Mouse (Mus musculus): ENCODE data around the gene Ccdc170. TPM values are rescaled to one million over a fixed set of nuclear protein-coding genes. Genes with fewer than 3 reads are reported as not detected.

The Ccdc170 gene
- polyA plus RNA-seq, 1 experiment from 2014 or later, result 0.18 TPM

GRCm38 (mm10) chr10:4475431-4475830 is 6.9 kb upstream of the Ccdc170 start:
- H3K4me2 ChIP-seq (ENCODE audit: low read depth, low read length), result no peak overlapping the region
- no peaks in the 10 kb centered on the region for H3K27me3 ChIP-seq (ENCODE audit: control insufficient read depth, insufficient read depth, low read length)
- no peaks in the 10 kb centered on the region for H3K36me3 ChIP-seq (ENCODE audit: control insufficient read depth, insufficient read depth)
- no peak overlapping the region for H3K27ac ChIP-seq (ENCODE audit: low read length)
- 0 out of 2 replicates have a peak, but pooled peaks cover 5% of the 10 kb centered on the region for H3K4me1 ChIP-seq (ENCODE audit: control insufficient read depth, insufficient read depth, low read length)
- no peak for ATAC-seq (replicated peaks; ENCODE audit: extremely low read depth, insufficient read depth, low FRiP score)
- 82% methylated on average over 3 of the region's 3 CpGs for WGBS
- no peaks in the 10 kb centered on the region for H3K9me3 ChIP-seq (replicated peaks; ENCODE audit: control insufficient read depth, low read length)
- H3K9ac ChIP-seq (ENCODE audit: low read length), result no peak overlapping the region
- H3K4me3 ChIP-seq (ENCODE audit: low read length), result no peak overlapping the region

- Histone ChIP-seq H3K9ac (ENCODE audit: low read length) (no peak overlapping the region), H3K27me3 (ENCODE audit: control insufficient read depth, insufficient read depth, low read length) (no peaks in the 10 kb centered on the region), H3K4me1 (ENCODE audit: control insufficient read depth, insufficient read depth, low read length) (0 out of 2 replicates have a peak, but pooled peaks cover 5% of the 10 kb centered on the region), H3K4me2 (ENCODE audit: low read depth, low read length) (no peak overlapping the region), H3K27ac (ENCODE audit: low read length) (no peak overlapping the region), H3K9me3 (replicated peaks; ENCODE audit: control insufficient read depth, low read length) (no peaks in the 10 kb centered on the region), H3K36me3 (ENCODE audit: control insufficient read depth, insufficient read depth) (no peaks in the 10 kb centered on the region), H3K4me3 (ENCODE audit: low read length) (no peak overlapping the region)
- WGBS, result 70% methylated on average over 5 of the region's 5 CpGs
- ATAC-seq (replicated peaks; ENCODE audit: extremely low read depth, insufficient read depth, low FRiP score), result no peak
These were observed 5.7 kb upstream of the Ccdc170 start for GRCm38 (mm10) chr10:4476604-4477003.

GRCm38 (mm10) chr10:4480929-4481328 is 1.4 kb upstream of the Ccdc170 start:
- Histone ChIP-seq H3K27me3 (ENCODE audit: control insufficient read depth, insufficient read depth, low read length) (no peaks in the 10 kb centered on the region), H3K36me3 (ENCODE audit: control insufficient read depth, insufficient read depth) (no peaks in the 10 kb centered on the region), H3K27ac (ENCODE audit: low read length) (no peak overlapping the region), H3K9me3 (replicated peaks; ENCODE audit: control insufficient read depth, low read length) (no peaks in the 10 kb centered on the region), H3K4me1 (ENCODE audit: control insufficient read depth, insufficient read depth, low read length) (no peaks in the 10 kb centered on the region), H3K4me2 (ENCODE audit: low read depth, low read length) (no peak overlapping the region), H3K4me3 (ENCODE audit: low read length) (no peak overlapping the region), H3K9ac (ENCODE audit: low read length) (no peak overlapping the region)
- ATAC-seq (replicated peaks; ENCODE audit: extremely low read depth, insufficient read depth, low FRiP score), result no peak
- WGBS, result 78% methylated on average over 3 of the region's 3 CpGs

GRCm38 (mm10) chr10:4481695-4482094 is 607 bp upstream of the Ccdc170 start:
- no peak overlapping the region for H3K4me2 ChIP-seq (ENCODE audit: low read depth, low read length)
- no peaks in the 10 kb centered on the region for H3K4me1 ChIP-seq (ENCODE audit: control insufficient read depth, insufficient read depth, low read length)
- no peak overlapping the region for H3K4me3 ChIP-seq (ENCODE audit: low read length)
- WGBS, result 79% methylated on average over 8 of the region's 8 CpGs
- no peaks in the 10 kb centered on the region for H3K27me3 ChIP-seq (ENCODE audit: control insufficient read depth, insufficient read depth, low read length)
- H3K27ac ChIP-seq (ENCODE audit: low read length), result no peak overlapping the region
- H3K36me3 ChIP-seq (ENCODE audit: control insufficient read depth, insufficient read depth), result no peaks in the 10 kb centered on the region
- no peaks in the 10 kb centered on the region for H3K9me3 ChIP-seq (replicated peaks; ENCODE audit: control insufficient read depth, low read length)
- ATAC-seq (replicated peaks; ENCODE audit: extremely low read depth, insufficient read depth, low FRiP score), result 0 out of 2 replicates have a peak, but pooled peaks have one; percentile 18
- no peak overlapping the region for H3K9ac ChIP-seq (ENCODE audit: low read length)

GRCm38 (mm10) chr10:4483848-4484247 is 1.5 kb downstream of the Ccdc170 start:
- Histone ChIP-seq H3K27me3 (ENCODE audit: control insufficient read depth, insufficient read depth, low read length) (no peaks in the 10 kb centered on the region), H3K9ac (ENCODE audit: low read length) (no peak overlapping the region), H3K36me3 (ENCODE audit: control insufficient read depth, insufficient read depth) (no peaks in the 10 kb centered on the region), H3K4me3 (ENCODE audit: low read length) (no peak overlapping the region), H3K4me2 (ENCODE audit: low read depth, low read length) (no peak overlapping the region), H3K9me3 (replicated peaks; ENCODE audit: control insufficient read depth, low read length) (no peaks in the 10 kb centered on the region), H3K4me1 (ENCODE audit: control insufficient read depth, insufficient read depth, low read length) (no peaks in the 10 kb centered on the region), H3K27ac (ENCODE audit: low read length) (no peak overlapping the region)
- WGBS, result 81% methylated on average over 1 of the region's 1 CpGs
- no peak for ATAC-seq (replicated peaks; ENCODE audit: extremely low read depth, insufficient read depth, low FRiP score)

GRCm38 (mm10) chr10:4484986-4485385 is 2.7 kb downstream of the Ccdc170 start:
- H3K27ac ChIP-seq (ENCODE audit: low read length), result no peak overlapping the region
- H3K4me2 ChIP-seq (ENCODE audit: low read depth, low read length), result no peak overlapping the region
- ATAC-seq (replicated peaks; ENCODE audit: extremely low read depth, insufficient read depth, low FRiP score), result no peak
- no peaks in the 10 kb centered on the region for H3K27me3 ChIP-seq (ENCODE audit: control insufficient read depth, insufficient read depth, low read length)
- H3K9me3 ChIP-seq (replicated peaks; ENCODE audit: control insufficient read depth, low read length), result no peaks in the 10 kb centered on the region
- no peak overlapping the region for H3K9ac ChIP-seq (ENCODE audit: low read length)
- WGBS, result 76% methylated on average over 9 of the region's 9 CpGs
- no peak overlapping the region for H3K4me3 ChIP-seq (ENCODE audit: low read length)
- no peaks in the 10 kb centered on the region for H3K36me3 ChIP-seq (ENCODE audit: control insufficient read depth, insufficient read depth)
- H3K4me1 ChIP-seq (ENCODE audit: control insufficient read depth, insufficient read depth, low read length), result no peaks in the 10 kb centered on the region

- Histone ChIP-seq H3K4me2 (ENCODE audit: low read depth, low read length) (no peak overlapping the region), H3K27me3 (ENCODE audit: control insufficient read depth, insufficient read depth, low read length) (no peaks in the 10 kb centered on the region), H3K9ac (ENCODE audit: low read length) (no peak overlapping the region), H3K27ac (ENCODE audit: low read length) (no peak overlapping the region), H3K4me1 (ENCODE audit: control insufficient read depth, insufficient read depth, low read length) (no peaks in the 10 kb centered on the region), H3K4me3 (ENCODE audit: low read length) (no peak overlapping the region), H3K9me3 (replicated peaks; ENCODE audit: control insufficient read depth, low read length) (no peaks in the 10 kb centered on the region), H3K36me3 (ENCODE audit: control insufficient read depth, insufficient read depth) (no peaks in the 10 kb centered on the region)
- no peak for ATAC-seq (replicated peaks; ENCODE audit: extremely low read depth, insufficient read depth, low FRiP score)
- WGBS, result 71% methylated on average over 5 of the region's 5 CpGs
These were observed 7.6 kb downstream of the Ccdc170 start for GRCm38 (mm10) chr10:4489865-4490264.

GRCm38 (mm10) chr10:4491281-4491680 is 9.0 kb downstream of the Ccdc170 start:
- no peaks in the 10 kb centered on the region for H3K36me3 ChIP-seq (ENCODE audit: control insufficient read depth, insufficient read depth)
- H3K4me1 ChIP-seq (ENCODE audit: control insufficient read depth, insufficient read depth, low read length), result no peaks in the 10 kb centered on the region
- no peak overlapping the region for H3K27ac ChIP-seq (ENCODE audit: low read length)
- no peaks in the 10 kb centered on the region for H3K9me3 ChIP-seq (replicated peaks; ENCODE audit: control insufficient read depth, low read length)
- no peak for ATAC-seq (replicated peaks; ENCODE audit: extremely low read depth, insufficient read depth, low FRiP score)
- 37% methylated on average over 2 of the region's 3 CpGs for WGBS
- H3K9ac ChIP-seq (ENCODE audit: low read length), result no peak overlapping the region
- no peak overlapping the region for H3K4me2 ChIP-seq (ENCODE audit: low read depth, low read length)
- H3K4me3 ChIP-seq (ENCODE audit: low read length), result no peak overlapping the region
- no peaks in the 10 kb centered on the region for H3K27me3 ChIP-seq (ENCODE audit: control insufficient read depth, insufficient read depth, low read length)

GRCm38 (mm10) chr10:4492045-4492444 is 9.7 kb downstream of the Ccdc170 start:
- Histone ChIP-seq H3K9me3 (replicated peaks; ENCODE audit: control insufficient read depth, low read length) (no peaks in the 10 kb centered on the region), H3K27me3 (ENCODE audit: control insufficient read depth, insufficient read depth, low read length) (no peaks in the 10 kb centered on the region), H3K9ac (ENCODE audit: low read length) (no peak overlapping the region), H3K4me2 (ENCODE audit: low read depth, low read length) (no peak overlapping the region), H3K27ac (ENCODE audit: low read length) (no peak overlapping the region), H3K36me3 (ENCODE audit: control insufficient read depth, insufficient read depth) (no peaks in the 10 kb centered on the region), H3K4me3 (ENCODE audit: low read length) (no peak overlapping the region), H3K4me1 (ENCODE audit: control insufficient read depth, insufficient read depth, low read length) (no peaks in the 10 kb centered on the region)
- 43% methylated on average over 1 of the region's 1 CpGs for WGBS
- no peak for ATAC-seq (replicated peaks; ENCODE audit: extremely low read depth, insufficient read depth, low FRiP score)

- no peaks in the 10 kb centered on the region for H3K4me1 ChIP-seq (ENCODE audit: control insufficient read depth, insufficient read depth, low read length)
These were observed 10.6 kb downstream of the Ccdc170 start for GRCm38 (mm10) chr10:4492909-4493308.

More at GRCm38 (mm10) chr10:4492909-4493308, 10.6 kb downstream of the Ccdc170 start:
- 23% methylated on average over 4 of the region's 4 CpGs for WGBS
- Histone ChIP-seq H3K9ac (ENCODE audit: low read length) (no peak overlapping the region), H3K4me3 (ENCODE audit: low read length) (no peak overlapping the region), H3K36me3 (ENCODE audit: control insufficient read depth, insufficient read depth) (no peaks in the 10 kb centered on the region), H3K4me2 (ENCODE audit: low read depth, low read length) (no peak overlapping the region), H3K27me3 (ENCODE audit: control insufficient read depth, insufficient read depth, low read length) (no peaks in the 10 kb centered on the region), H3K9me3 (replicated peaks; ENCODE audit: control insufficient read depth, low read length) (no peaks in the 10 kb centered on the region), H3K27ac (ENCODE audit: low read length) (no peak overlapping the region)
- ATAC-seq (replicated peaks; ENCODE audit: extremely low read depth, insufficient read depth, low FRiP score), result no peak
